Mouse (Mus musculus) layer of hippocampus, adult 8-10 months (tissue): ENCODE results near the gene Bach2. TPM values are rescaled to one million over a fixed set of nuclear protein-coding genes. Genes with fewer than 3 reads are reported as not detected.

Experiments used
- DNase-seq, 2 experiments: peaks; one replicate each; pipeline ENCODE4 v3.0.0; 2022; ENCODE audit warnings: low spot score in 2 of 2
- total RNA-seq, 4 experiments: library from RNA; stranded (reverse); gene quantifications; 2 replicates each; pipeline ENCODE4 v1.2.4; 2022

The Bach2 gene
- total RNA-seq, 4 experiments from 2014 or later, result 15.1 to 17.9 (median 17.0) TPM

GRCm38 (mm10) chr4:32615034-32615881 is 376.7 kb downstream of the Bach2 start, which contains the start of gene Casp8ap2:
TSS of gene Casp8ap2 (plus strand) at chr4:32615451.
- DNase-seq, result peak; percentile 100

GRCm38 (mm10) chr4:32621637-32622036 is 383.0 kb downstream of the Bach2 start:
- DNase-seq, result no peak
